27 mouse cellular contexts compared by ENCODE assay signal in the genomic region with DNA sequence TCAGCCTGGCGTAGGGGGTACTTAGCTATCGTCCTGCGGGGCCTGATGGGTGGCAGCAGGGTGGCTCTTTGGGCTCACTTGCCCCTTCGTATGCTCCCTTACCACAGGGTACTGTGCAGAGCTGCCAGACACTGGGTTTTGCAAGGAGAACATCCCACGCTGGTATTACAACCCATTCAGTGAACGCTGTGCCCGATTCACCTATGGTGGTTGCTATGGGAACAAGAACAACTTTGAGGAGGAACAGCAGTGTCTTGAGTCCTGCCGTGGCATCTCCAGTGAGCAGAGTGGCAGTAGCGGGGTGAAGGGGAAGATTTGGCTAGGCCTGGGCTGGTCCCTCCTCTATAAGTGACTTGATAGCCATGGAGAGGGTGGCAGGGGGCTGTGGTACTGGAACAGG. TPM values are rescaled to one million over a fixed set of nuclear protein-coding genes. Genes with fewer than 3 reads are reported as not detected.
DNase-seq lines count a peak whose midpoint lies in the region; ATAC-seq lines count a peak whose summit lies in the region.
"Had no signal": no experiment of that assay in that cellular context is flagged by ENCODE, and none has a peak within 500 bp of the region (broad histone marks: within the 10 kb centered on the region; RNA-seq: fewer than 3 reads in every experiment).

No protein-coding gene starts in this region.

- ATAC-seq in midbrain, embryonic 11.5 days (ENCODE audit: low FRiP score), result no peak
- no peak for ATAC-seq in midbrain, embryonic 14.5 days (ENCODE audit: low FRiP score, low TSS enrichment)
- ATAC-seq: activated CD4-positive, CD25-positive, alpha-beta regulatory T cell, adult 4 months; forebrain, embryonic 13.5 days; forebrain, embryonic 15.5 days had no signal

- no peak overlapping the region for H3K4me3 ChIP-seq in midbrain, embryonic 11.5 days (ENCODE audit: low read depth, low read length)
- no peak overlapping the region for H3K4me3 ChIP-seq in midbrain, embryonic 14.5 days (replicated peaks; ENCODE audit: low read depth, low read length)
- H3K4me3 ChIP-seq: embryonic facial prominence, embryonic 10.5 days; embryonic facial prominence, embryonic 12.5 days; forebrain, embryonic 13.5 days; forebrain, embryonic 15.5 days had no signal

- no peak overlapping the region for H3K9ac ChIP-seq in midbrain, embryonic 11.5 days (ENCODE audit: low read length)
- H3K9ac ChIP-seq in midbrain, embryonic 14.5 days (replicated peaks; ENCODE audit: low read length), result no peak overlapping the region
- H3K9ac ChIP-seq: embryonic facial prominence, embryonic 12.5 days; forebrain, embryonic 13.5 days; forebrain, embryonic 15.5 days had no signal

- no peaks in the 10 kb centered on the region for H3K27me3 ChIP-seq in midbrain, embryonic 11.5 days (ENCODE audit: control insufficient read depth, insufficient read depth, low read length)
- H3K27me3 ChIP-seq in midbrain, embryonic 14.5 days (ENCODE audit: control insufficient read depth, insufficient read depth, low read length), result peaks cover 2% of the 10 kb centered on the region; the same call in 1 of the 2 replicates
- H3K27me3 ChIP-seq: embryonic facial prominence, embryonic 12.5 days had no signal

- DNase-seq in left cerebral cortex, adult 11 months (ENCODE audit: low spot score), result peak; percentile 34
- no peak for DNase-seq in left cerebral cortex, postnatal 36 days (ENCODE audit: low spot score in 2 of 2)
- DNase-seq in midbrain, embryonic 11.5 days (ENCODE audit: low spot score, missing footprints), result peak; percentile 56
- no peak for DNase-seq in midbrain, embryonic 14.5 days
- DNase-seq in right cerebral cortex, adult 18-20 months, result peak; percentile 29
- no peak for DNase-seq in right cerebral cortex, postnatal 14 days
- peak; percentile 68 for DNase-seq in brain, adult 2 months (ENCODE audit: low read depth, low spot score)
- DNase-seq in layer of hippocampus, adult 9-10 months (ENCODE audit: low spot score), result no peak
- DNase-seq: adrenal gland, adult 8-10 months; adrenal gland, postnatal 14 days; adrenal gland, postnatal 36 days; cerebellum, adult 11 months; cerebellum, adult 18-20 months; cerebellum, adult 8-10 months; cerebellum, adult 9-11 months; cerebellum, postnatal 14 days; cerebellum, postnatal 36 days had no signal

- no peaks in the 10 kb centered on the region for H3K36me3 ChIP-seq in midbrain, embryonic 11.5 days (ENCODE audit: control insufficient read depth, insufficient read depth, low read length)
- H3K36me3 ChIP-seq in midbrain, embryonic 14.5 days (ENCODE audit: control insufficient read depth, insufficient read depth, low read length), result no peaks in the 10 kb centered on the region
- H3K36me3 ChIP-seq: embryonic facial prominence, embryonic 12.5 days; forebrain, embryonic 15.5 days had no signal

- intact Hi-C loops in left cerebral cortex, postnatal 36 days (cut with DNase I), result no loop called here

- WGBS in midbrain, embryonic 11.5 days, result 83% methylated on average over 9 of the region's 9 CpGs
- 83% methylated on average over 9 of the region's 9 CpGs for WGBS in midbrain, embryonic 14.5 days

- H3K9me3 ChIP-seq in midbrain, embryonic 11.5 days (ENCODE audit: control insufficient read depth, low read length), result no peaks in the 10 kb centered on the region
- no peaks in the 10 kb centered on the region for H3K9me3 ChIP-seq in midbrain, embryonic 14.5 days (ENCODE audit: control insufficient read depth, low read length)
- H3K9me3 ChIP-seq: embryonic facial prominence, embryonic 10.5 days; embryonic facial prominence, embryonic 12.5 days; forebrain, embryonic 13.5 days; forebrain, embryonic 15.5 days had no signal

- no peaks in the 10 kb centered on the region for H3K4me1 ChIP-seq in midbrain, embryonic 11.5 days (ENCODE audit: control insufficient read depth, insufficient read depth, low read length)
- H3K4me1 ChIP-seq in midbrain, embryonic 14.5 days (ENCODE audit: control insufficient read depth, insufficient read depth, low read length), result no peaks in the 10 kb centered on the region
- H3K4me1 ChIP-seq: embryonic facial prominence, embryonic 12.5 days; forebrain, embryonic 15.5 days had no signal

- H3K4me2 ChIP-seq in midbrain, embryonic 11.5 days, result no peak overlapping the region
- no peak overlapping the region for H3K4me2 ChIP-seq in midbrain, embryonic 14.5 days (ENCODE audit: low read length)
- H3K4me2 ChIP-seq: embryonic facial prominence, embryonic 12.5 days; forebrain, embryonic 13.5 days; forebrain, embryonic 15.5 days had no signal

- no peak overlapping the region for H3K27ac ChIP-seq in midbrain, embryonic 11.5 days (ENCODE audit: low read depth, low read length)
- H3K27ac ChIP-seq in midbrain, embryonic 14.5 days (replicated peaks; ENCODE audit: low read depth, low read length), result no peak overlapping the region
- H3K27ac ChIP-seq: embryonic facial prominence, embryonic 10.5 days; embryonic facial prominence, embryonic 12.5 days; forebrain, embryonic 13.5 days; forebrain, embryonic 15.5 days had no signal

RNA-seq across cellular contexts. Expression of gene Spint1, which starts 10.7 kb away (rescaled TPM):
- total RNA-seq in left cerebral cortex, postnatal 36 days (2021), result 1 to 10 TPM in 1 of 2 experiments, under 1 TPM in 1; 0.76 to 1.3 TPM
- polyA plus RNA-seq in midbrain, embryonic 11.5 days (2014; fragmentation: Nextera tagmentation; extraction: Ambion mirVana), result 1.1 and 1.2 TPM in 2 replicates
- 0.26 and 0.74 TPM in 2 replicates for polyA plus RNA-seq in midbrain, embryonic 14.5 days (2014; fragmentation: Nextera tagmentation; extraction: Ambion mirVana)
- total RNA-seq: MEL had no signal
- polyA plus RNA-seq: activated CD4-positive, CD25-positive, alpha-beta regulatory T cell, adult 4 months had no signal

RNA-seq across cellular contexts. Expression of gene Ppp1r14d, which starts 18.2 kb away (rescaled TPM):
- total RNA-seq in left cerebral cortex, postnatal 36 days (2021), result not detected
- polyA plus RNA-seq in midbrain, embryonic 11.5 days (2014; fragmentation: Nextera tagmentation; extraction: Ambion mirVana), result 0.21 TPM in 1 of 2 replicates, not detected in the other
- not detected in 2 replicates for polyA plus RNA-seq in midbrain, embryonic 14.5 days (2014; fragmentation: Nextera tagmentation; extraction: Ambion mirVana)
- total RNA-seq: adrenal gland, adult 18-20 months; adrenal gland, adult 8-10 months; adrenal gland, postnatal 14 days; adrenal gland, postnatal 36 days; common myeloid progenitor, adult 5-6 weeks; MEL had no signal
- polyA plus RNA-seq: activated CD4-positive, CD25-positive, alpha-beta regulatory T cell, adult 4 months; brain, embryonic 14.5 days; forebrain, embryonic 11.5 days; forebrain, embryonic 13.5 days; forebrain, embryonic 15.5 days had no signal

RNA-seq across cellular contexts. Expression of gene Rhov, which starts 23.2 kb away (rescaled TPM):
- total RNA-seq in left cerebral cortex, postnatal 36 days (2021), result 10 to 100 TPM in 1 of 2 experiments, 1 to 10 TPM in 1; 7.9 to 10.9 TPM
- 1.3 and 2.6 TPM in 2 replicates for polyA plus RNA-seq in midbrain, embryonic 11.5 days (2014; fragmentation: Nextera tagmentation; extraction: Ambion mirVana)
- 19.9 and 27.1 TPM in 2 replicates for polyA plus RNA-seq in midbrain, embryonic 14.5 days (2014; fragmentation: Nextera tagmentation; extraction: Ambion mirVana)
- total RNA-seq: adrenal gland, postnatal 14 days; MEL had no signal
- polyA plus RNA-seq: activated CD4-positive, CD25-positive, alpha-beta regulatory T cell, adult 4 months had no signal

RNA-seq across cellular contexts. Expression of gene Dnajc17, which starts 39.3 kb away (rescaled TPM):
- total RNA-seq in left cerebral cortex, postnatal 36 days (2021), result 10 to 100 TPM; 16.4 to 16.6 TPM
- 22.5 and 25.6 TPM in 2 replicates for polyA plus RNA-seq in midbrain, embryonic 11.5 days (2014; fragmentation: Nextera tagmentation; extraction: Ambion mirVana)
- polyA plus RNA-seq in midbrain, embryonic 14.5 days (2014; fragmentation: Nextera tagmentation; extraction: Ambion mirVana), result 21.8 and 27.8 TPM in 2 replicates

RNA-seq across cellular contexts. Expression of gene Zfyve19, which starts 39.5 kb away (rescaled TPM):
- 10 to 100 TPM; 34.9 TPM for total RNA-seq in left cerebral cortex, postnatal 36 days (2021)
- 44.2 and 48.9 TPM in 2 replicates for polyA plus RNA-seq in midbrain, embryonic 11.5 days (2014; fragmentation: Nextera tagmentation; extraction: Ambion mirVana)
- polyA plus RNA-seq in midbrain, embryonic 14.5 days (2014; fragmentation: Nextera tagmentation; extraction: Ambion mirVana), result 57.3 and 58.7 TPM in 2 replicates

Comparison
In these comparisons a context has a peak if more than half of its experiments do, and no peak if none do; other contexts are left out.
1. DNase-seq: peak in left cerebral cortex, adult 11 months (single experiment), midbrain, embryonic 11.5 days (single experiment), right cerebral cortex, adult 18-20 months (single experiment) and brain, adult 2 months (single experiment); none in left cerebral cortex, postnatal 36 days (0 of 2), midbrain, embryonic 14.5 days (single experiment), right cerebral cortex, postnatal 14 days (single experiment) and layer of hippocampus, adult 9-10 months (single experiment).